Mouse (Mus musculus): ENCODE data around the gene Srgap3.

DNA sequence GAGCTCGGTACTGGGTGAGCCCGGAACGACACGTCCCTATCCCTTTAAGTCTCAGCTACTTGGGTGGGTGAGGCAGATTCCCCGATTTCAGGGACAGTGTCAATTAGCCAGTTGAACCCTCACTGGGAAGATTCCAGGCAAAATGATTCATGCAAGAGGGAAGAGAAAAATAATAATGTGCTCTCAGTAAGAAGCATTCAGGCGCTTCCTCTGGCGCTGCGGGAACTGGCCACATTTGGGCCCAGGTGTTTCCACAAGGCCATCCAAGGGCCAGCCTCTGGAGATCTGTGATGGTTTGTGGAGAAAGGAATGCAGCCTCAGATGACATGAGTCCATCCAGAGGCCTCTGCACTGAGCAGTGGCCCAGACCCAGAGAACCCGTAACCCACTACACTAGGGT is 100.2 kb downstream of the Srgap3 start:
- TF ChIP-seq CTCF (IDR thresholded peaks at IDR 0.05; ENCODE audit: control insufficient read depth, insufficient read depth, insufficient replicate concordance, low read depth, low read length) (no peak), POLR2A (IDR thresholded peaks at IDR 0.05; ENCODE audit: control insufficient read depth, low read depth, low read length) (no peak)
